Mouse (Mus musculus) thymus, adult 2 months (tissue): ENCODE results near the gene Stxbp5. TPM values are rescaled to one million over a fixed set of nuclear protein-coding genes. Genes with fewer than 3 reads are reported as not detected.
A peak's percentile ranks its signal among the peaks of the same experiment; 100 is the strongest.

Experiments used
- DNase-seq: peaks from one replicate; pipeline ENCODE4 v3.0.0; 2021
- H3K27ac ChIP-seq: fragments of 200-500 bp; 2 replicates; pipeline ENCODE4 v1.5.1; 2012; ENCODE audit warnings: low read length, control low read depth; ENCODE audit not compliant: control insufficient read depth, insufficient read depth
- H3K27me3 ChIP-seq: fragments of 200-500 bp; 2 replicates; pipeline ENCODE4 v1.6.1; 2012; ENCODE audit warnings: mild to moderate bottlenecking, low read length, moderate library complexity, mixed read lengths; ENCODE audit not compliant: control insufficient read depth, insufficient read depth
- H3K36me3 ChIP-seq: fragments of 200-500 bp; 2 replicates; pipeline ENCODE4 v1.6.1; 2012; ENCODE audit warnings: mild to moderate bottlenecking, low read length, moderate library complexity; ENCODE audit not compliant: control insufficient read depth, insufficient read depth
- H3K4me1 ChIP-seq: fragments of 200-500 bp; replicated peaks from 2 replicates; pipeline ENCODE4 v1.6.1; 2012; ENCODE audit warnings: low read length; ENCODE audit not compliant: control insufficient read depth, insufficient read depth
- H3K4me3 ChIP-seq: fragments of 200-500 bp; 2 replicates; pipeline ENCODE4 v1.5.1; 2012; ENCODE audit warnings: mild to moderate bottlenecking, low read length, control low read depth, moderate library complexity; ENCODE audit not compliant: control insufficient read depth, insufficient read depth
- CTCF ChIP-seq: fragments of 200-500 bp; IDR thresholded peaks from 2 replicates; pipeline ENCODE4 v1.5.1; 2012; ENCODE audit warnings: mild to moderate bottlenecking, control low read depth, low read length, moderate library complexity, borderline replicate concordance; ENCODE audit not compliant: control insufficient read depth, poor library complexity, insufficient read depth; ENCODE audit errors: extremely low read depth
- POLR2A ChIP-seq: fragments of 200-500 bp; IDR thresholded peaks from 2 replicates; pipeline ENCODE4 v1.6.1; 2012; ENCODE audit warnings: mild to moderate bottlenecking, low read length, control low read depth, moderate library complexity; ENCODE audit not compliant: control insufficient read depth, poor library complexity, insufficient read depth; ENCODE audit errors: extremely low read depth
- WGBS: fragments of 180-500 bp; shearing (Covaris S2); methylation state at CpG from one replicate; pipeline ENCODE4 v1.1.7; 2018; 5-methylcytosine and 5-hydroxymethylcytosine counted together
- polyA plus RNA-seq: library from polyadenylated mRNA; depleted of rRNA; stranded (reverse); fragments of >200 nt; gene quantifications from 2 replicates; pipeline ENCODE4 v1.2.3, GENCODE M21; 2012

The Stxbp5 gene
- polyA plus RNA-seq, 1 experiment: 23.9 TPM

DNA sequence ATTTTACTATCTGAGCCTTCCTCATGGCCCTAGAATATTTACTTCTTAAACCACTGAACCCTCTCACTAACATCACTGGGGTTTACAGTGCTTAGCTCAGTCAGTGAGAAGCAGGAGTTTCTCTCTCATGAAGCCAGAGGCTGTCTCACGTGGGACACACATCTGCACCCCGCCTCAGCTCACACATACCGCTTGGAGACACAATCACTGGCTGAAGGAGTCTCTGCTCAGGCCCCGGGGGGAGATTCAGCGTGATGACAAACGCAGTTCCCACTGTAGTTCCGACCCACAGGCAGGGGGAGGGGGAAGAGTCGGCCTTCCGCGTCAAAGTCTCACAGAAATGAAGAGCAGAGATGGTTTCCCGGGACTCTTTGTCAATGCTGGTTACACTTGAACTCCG is 130.6 kb downstream of the Stxbp5 start:
- Histone ChIP-seq H3K27me3 (no peaks in the 10 kb centered on the region), H3K27ac (no peak overlapping the region), H3K4me1 (no peaks in the 10 kb centered on the region), H3K4me3 (no peak overlapping the region), H3K36me3 (peaks cover 14% of the 10 kb centered on the region; the same call in 1 of the 2 replicates)
- WGBS: 99% methylated on average over 12 of the region's 12 CpGs
- TF ChIP-seq POLR2A: no peak
- no peak for TF ChIP-seq CTCF
- no peak for DNase-seq

DNA sequence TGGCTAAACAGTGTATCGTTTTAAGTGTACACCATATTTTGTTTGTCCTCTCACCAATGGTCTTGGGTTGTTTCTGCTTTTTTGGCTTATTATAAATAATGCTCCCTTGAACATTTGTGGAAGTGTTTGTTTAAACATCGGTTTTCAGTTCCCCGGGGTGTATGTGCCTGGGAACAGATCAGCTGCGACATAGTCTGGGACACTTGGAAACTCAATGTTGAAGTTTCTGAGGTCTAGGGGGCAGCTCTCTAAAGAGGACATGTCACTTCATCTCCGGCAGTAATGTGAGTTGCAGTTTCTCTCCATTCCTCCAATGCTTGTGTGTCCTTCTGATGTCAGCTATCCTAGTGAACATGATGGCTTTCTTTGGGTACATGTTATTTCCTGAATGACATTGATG is 137.0 kb downstream of the Stxbp5 start:
- Histone ChIP-seq H3K27me3 (no peaks in the 10 kb centered on the region), H3K4me1 (no peaks in the 10 kb centered on the region), H3K4me3 (no peak overlapping the region), H3K36me3 (peaks cover 33% of the 10 kb centered on the region), H3K27ac (no peak overlapping the region)
- WGBS: 95% methylated on average over 5 of the region's 5 CpGs
- DNase-seq: no peak
- no peak for TF ChIP-seq CTCF
- TF ChIP-seq POLR2A: no peak

DNA sequence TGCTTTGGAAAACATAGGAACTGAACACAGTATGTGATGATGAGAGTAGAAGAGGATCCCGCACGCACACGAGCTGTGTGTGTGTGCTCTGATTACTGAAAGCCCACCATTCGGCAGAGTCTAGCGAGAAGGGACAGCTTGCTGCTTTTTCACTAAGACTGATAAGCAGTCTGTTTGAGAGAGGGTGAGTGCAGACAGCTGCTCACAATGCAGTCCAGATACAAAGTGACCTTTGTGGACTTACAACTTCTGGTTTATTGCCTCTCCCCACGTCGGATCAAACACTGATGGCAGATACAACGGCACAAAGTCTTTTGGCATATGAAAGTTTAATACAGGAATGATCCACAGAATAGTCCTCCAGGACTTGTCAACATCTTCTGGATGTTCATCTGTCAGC is 140.6 kb downstream of the Stxbp5 start:
- H3K36me3 ChIP-seq: peaks cover 19% of the 10 kb centered on the region
- no peak overlapping the region for H3K4me3 ChIP-seq
- TF ChIP-seq CTCF: no peak
- no peak for TF ChIP-seq POLR2A
- no peak overlapping the region for H3K27ac ChIP-seq
- 97% methylated on average over 8 of the region's 8 CpGs for WGBS
- H3K27me3 ChIP-seq: no peaks in the 10 kb centered on the region
- no peak for DNase-seq
- H3K4me1 ChIP-seq: no peaks in the 10 kb centered on the region

DNA sequence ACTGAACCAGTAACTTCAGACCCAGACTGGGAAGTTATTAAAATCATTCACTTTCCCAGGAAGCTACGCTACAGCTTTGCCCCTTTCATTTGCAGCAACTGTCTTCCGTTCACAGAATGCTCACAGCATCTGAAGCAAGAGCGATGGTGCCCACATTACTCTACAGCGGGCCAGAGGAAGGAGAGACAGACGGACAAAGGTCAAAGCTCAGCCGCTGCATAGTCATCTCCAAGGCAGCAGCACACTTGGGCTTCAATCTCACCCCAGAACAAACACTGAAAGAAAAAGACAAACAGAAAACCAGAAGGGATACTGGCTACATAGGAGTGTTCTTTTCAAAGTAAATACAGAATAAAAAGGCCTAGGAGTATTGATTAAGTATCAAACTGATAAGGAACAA is 144.3 kb downstream of the Stxbp5 start:
- TF ChIP-seq POLR2A: no peak
- no peak for TF ChIP-seq CTCF
- Histone ChIP-seq H3K27ac (no peak overlapping the region), H3K27me3 (no peaks in the 10 kb centered on the region), H3K4me1 (no peaks in the 10 kb centered on the region), H3K4me3 (no peak overlapping the region), H3K36me3 (peaks cover 8% of the 10 kb centered on the region; the same call in 1 of the 2 replicates)
- WGBS: 98% methylated on average over 6 of the region's 6 CpGs
- no peak for DNase-seq

DNA sequence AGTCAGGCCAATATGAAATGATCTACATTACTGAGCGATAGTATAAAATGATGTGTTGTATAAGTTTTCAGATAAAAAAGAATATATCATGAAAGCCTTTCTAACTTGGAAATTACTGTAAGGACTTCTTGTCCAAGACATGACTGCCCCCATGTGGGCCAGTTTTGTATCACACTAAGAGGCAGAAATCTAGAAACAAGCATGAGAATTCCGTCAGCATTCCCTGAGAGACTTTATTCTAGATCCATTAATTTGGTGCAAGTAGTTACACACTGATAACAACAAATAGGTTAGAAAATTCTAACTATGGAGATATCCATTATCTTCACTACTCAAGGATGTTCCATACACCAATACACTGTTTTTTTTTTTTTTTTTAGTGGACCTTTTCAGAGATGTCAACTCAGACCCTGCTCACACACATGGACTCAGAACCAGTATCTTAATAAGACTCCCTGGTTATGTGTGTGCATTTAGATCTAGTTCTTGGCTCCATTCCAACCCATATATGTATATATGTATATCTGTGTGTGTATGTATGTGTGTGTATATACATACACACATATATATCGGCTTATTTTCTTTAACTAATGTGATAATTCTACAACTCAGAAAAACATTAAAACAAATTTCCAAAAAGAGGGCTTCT is 145.9 kb downstream of the Stxbp5 start:
- 85% methylated on average over 3 of the region's 3 CpGs for WGBS
- Histone ChIP-seq H3K27ac (no peak overlapping the region), H3K4me1 (no peaks in the 10 kb centered on the region), H3K27me3 (no peaks in the 10 kb centered on the region), H3K36me3 (peaks cover 1% of the 10 kb centered on the region; the same call in 1 of the 2 replicates), H3K4me3 (no peak overlapping the region)
- TF ChIP-seq POLR2A (no peak), CTCF (no peak)
- peak; percentile 18 for DNase-seq

DNA sequence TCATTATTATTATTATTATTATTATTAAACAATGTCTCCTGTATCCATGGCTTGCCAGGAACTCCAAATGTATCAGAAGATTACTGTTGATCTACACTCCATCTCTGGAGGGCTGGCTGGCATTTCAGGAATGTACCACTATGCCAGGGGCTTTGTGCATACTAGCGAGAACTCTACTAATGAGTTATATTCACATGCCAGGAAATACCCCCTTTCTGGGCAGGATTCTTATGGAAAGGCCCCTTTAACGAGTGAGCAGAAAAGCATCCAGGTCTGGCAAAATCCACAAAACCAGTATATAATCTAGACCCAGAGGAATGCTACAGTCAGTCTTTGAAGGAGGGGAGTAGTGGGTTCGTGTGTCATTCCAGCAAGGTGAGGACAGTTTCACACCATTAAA is 167.0 kb downstream of the Stxbp5 start:
- TF ChIP-seq CTCF: no peak
- TF ChIP-seq POLR2A: no peak
- DNase-seq: no peak
- Histone ChIP-seq H3K27me3 (no peaks in the 10 kb centered on the region), H3K4me3 (no peak overlapping the region), H3K4me1 (no peaks in the 10 kb centered on the region), H3K27ac (no peak overlapping the region), H3K36me3 (no peaks in the 10 kb centered on the region)
- 89% methylated on average over 3 of the region's 3 CpGs for WGBS
